Mouse (Mus musculus) intestine, embryonic 14.5 days (tissue): ENCODE data around the gene Ucma. TPM values are rescaled to one million over a fixed set of nuclear protein-coding genes. Genes with fewer than 3 reads are reported as not detected.
A peak's percentile ranks its signal among the peaks of the same experiment; 100 is the strongest.

ENCODE experiments used
- ATAC-seq: fragments of 200-750 bp; cut with Nextera tagmentation; replicated peaks from 2 replicates; pipeline ENCODE4 v1.8.0; 2017; ENCODE audit warnings: low read depth, moderate number of reproducible peaks, moderate TSS enrichment, moderate library complexity; ENCODE audit not compliant: low FRiP score, low TSS enrichment
- DNase-seq: peaks from one replicate; pipeline ENCODE4 v3.0.0-alpha.2; 2018; ENCODE audit warnings: low spot score
- H3K27ac ChIP-seq: fragments of 300-500 bp; sonication (generic); 2 replicates; pipeline ENCODE4 v1.5.1; 2014; ENCODE audit warnings: low read depth, mild to moderate bottlenecking, control low read depth
- H3K27me3 ChIP-seq: fragments of 300-500 bp; sonication (generic); replicated peaks from 2 replicates; pipeline ENCODE4 v1.6.1; 2014; ENCODE audit warnings: low read length, control low read depth; ENCODE audit not compliant: control insufficient read depth, insufficient read depth
- H3K36me3 ChIP-seq: fragments of 300-500 bp; sonication (generic); 2 replicates; pipeline ENCODE4 v1.6.1; 2014; ENCODE audit warnings: low read length, control low read depth; ENCODE audit not compliant: control insufficient read depth, insufficient read depth
- H3K4me1 ChIP-seq: fragments of 300-500 bp; sonication (generic); replicated peaks from 2 replicates; pipeline ENCODE4 v1.6.1; 2014; ENCODE audit warnings: low read length, control low read depth, mixed read lengths; ENCODE audit not compliant: control insufficient read depth, insufficient read depth
- H3K4me2 ChIP-seq: fragments of 300-500 bp; sonication (generic); 2 replicates; pipeline ENCODE4 v1.6.1; 2014; ENCODE audit warnings: low read length
- H3K4me3 ChIP-seq: fragments of 300-500 bp; sonication (generic); 2 replicates; pipeline ENCODE4 v1.5.1; 2014; ENCODE audit warnings: low read depth, low read length, control low read depth, mixed read lengths
- H3K9ac ChIP-seq: fragments of 300-500 bp; sonication (generic); 2 replicates; pipeline ENCODE4 v1.6.1; 2014; ENCODE audit warnings: mild to moderate bottlenecking, low read length
- H3K9me3 ChIP-seq: fragments of 300-500 bp; sonication (generic); 2 replicates; pipeline ENCODE4 v1.6.1; 2016; ENCODE audit warnings: low read length, control low read depth; ENCODE audit not compliant: control insufficient read depth
- WGBS: fragments of 180-500 bp; shearing (Covaris S2); extraction: QIAGEN DNeasy Blood & Tissue Kit; methylation state at CpG from one replicate; pipeline ENCODE4 v1.1.7; 2014; 5-methylcytosine and 5-hydroxymethylcytosine counted together
- polyA plus RNA-seq: library from polyadenylated mRNA; unstranded; fragments of >200 nt; fragmentation: Nextera tagmentation; extraction: Ambion mirVana; gene quantifications from 2 replicates; pipeline ENCODE4 v1.2.1, GENCODE M21; 2014

The Ucma gene
- polyA plus RNA-seq, 1 experiment from 2014 or later = not detected

DNA sequence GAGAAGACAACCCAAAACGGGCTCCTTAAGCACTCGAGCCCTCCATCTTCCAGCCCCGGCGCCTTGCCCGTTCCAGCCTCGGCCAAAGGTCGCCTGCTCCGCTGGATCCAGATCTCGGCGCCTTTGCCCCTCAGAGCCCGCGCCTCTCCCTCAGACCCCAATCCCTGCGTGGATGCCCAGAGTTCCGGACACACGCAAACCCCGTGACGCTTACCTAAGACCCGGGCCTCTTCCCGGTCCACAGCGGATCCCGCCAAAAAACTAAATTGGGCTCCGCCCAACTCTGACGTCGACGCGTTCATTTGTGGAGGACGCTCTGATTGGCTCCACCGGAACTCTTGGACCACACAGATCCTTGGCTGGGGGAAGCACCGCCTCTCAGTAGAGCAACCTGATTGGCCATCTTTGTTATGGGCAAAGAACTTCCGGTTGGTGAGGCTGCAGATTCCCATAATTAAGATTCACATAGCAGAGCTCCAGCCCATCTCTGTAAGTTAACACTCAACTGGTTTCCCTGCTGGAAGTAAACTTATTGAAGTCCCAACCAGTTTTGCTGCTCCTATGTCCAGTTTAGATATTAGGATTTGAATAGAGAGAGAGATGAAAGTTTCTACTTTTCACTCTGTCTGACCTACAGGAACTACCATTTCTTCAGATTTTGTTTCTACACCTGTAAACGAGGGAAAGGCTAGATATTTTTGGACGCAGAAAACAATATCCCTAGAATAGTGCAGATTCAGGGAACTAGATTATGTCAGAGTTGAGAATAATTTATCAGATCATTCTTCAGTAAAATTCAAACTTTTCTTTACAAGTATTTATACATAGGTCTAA, 36.8 kb downstream of the Ucma start, which contains the start of gene Mcm10:
TSS of gene Mcm10 (minus strand) at position 301 of the 834 bp plus-strand sequence.
- WGBS = 4% methylated on average over 32 of the region's 32 CpGs
- Histone ChIP-seq H3K9me3 (no peaks in the 10 kb centered on the region), H3K27ac (peak within 1 kb of the TSS; percentile 59; the same call in 1 of the 2 replicates)

DNA sequence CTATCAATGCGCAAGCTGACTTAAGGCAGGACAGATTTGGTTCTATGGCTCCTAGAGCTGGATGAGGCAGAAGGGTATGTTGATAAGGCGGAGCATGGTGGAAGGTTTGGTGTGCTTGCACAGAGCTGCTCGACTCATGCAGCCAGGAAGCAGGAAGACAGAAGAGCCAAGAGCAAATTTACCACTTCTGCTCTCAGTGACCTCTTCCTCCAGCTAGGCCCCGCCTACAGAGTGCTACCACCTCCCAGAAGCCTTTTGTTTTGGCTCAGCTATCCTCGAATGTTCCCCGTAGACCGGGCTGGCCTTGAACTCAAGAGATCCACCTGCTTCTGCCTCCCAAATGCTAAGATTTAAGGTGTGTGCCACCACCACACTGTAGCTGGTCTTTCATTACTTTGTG, 38.7 kb downstream of the Ucma start:
- Histone ChIP-seq H3K4me3 (no peak overlapping the region), H3K27ac (no peak overlapping the region), H3K27me3 (no peaks in the 10 kb centered on the region), H3K4me1 (peaks cover 10% of the 10 kb centered on the region), H3K36me3 (no peaks in the 10 kb centered on the region), H3K9ac (no peak overlapping the region), H3K9me3 (no peaks in the 10 kb centered on the region), H3K4me2 (no peak overlapping the region)
- ATAC-seq = no peak
- WGBS = 76% methylated on average over 7 of the region's 7 CpGs
- no peak for DNase-seq

More for the DNA sequence above, 36.8 kb downstream of the Ucma start, which contains the start of gene Mcm10:
- Histone ChIP-seq H3K27me3 (no peaks in the 10 kb centered on the region), H3K4me3 (peak within 1 kb of the TSS; percentile 82), H3K36me3 (peaks cover 12% of the 10 kb centered on the region), H3K4me2 (peak within 1 kb of the TSS; percentile 57), H3K4me1 (peaks cover 10% of the 10 kb centered on the region), H3K9ac (peak within 1 kb of the TSS; percentile 57)
- DNase-seq (peak; percentile 98), ATAC-seq (peak; percentile 99)

DNA sequence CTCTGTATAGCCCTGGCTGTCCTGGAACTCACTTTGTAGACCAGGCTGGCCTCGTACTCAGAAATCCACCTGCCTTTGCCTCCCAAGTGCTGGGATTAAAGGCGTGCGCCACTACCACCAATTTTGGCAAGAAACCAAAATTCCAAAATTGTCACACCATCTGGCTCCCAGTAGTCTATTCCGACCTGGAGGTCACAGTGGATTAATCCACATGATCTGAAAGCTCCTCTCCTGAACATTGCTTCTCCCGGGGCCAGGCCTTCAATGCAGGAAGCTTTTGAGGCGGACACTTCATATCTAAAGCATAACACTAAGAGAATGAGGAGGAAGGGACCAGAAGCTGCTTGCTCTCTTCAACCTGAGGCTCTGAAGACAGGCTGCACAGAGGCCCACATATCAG, 39.6 kb downstream of the Ucma start:
- Histone ChIP-seq H3K9me3 (no peaks in the 10 kb centered on the region), H3K4me1 (peaks cover 10% of the 10 kb centered on the region), H3K27ac (no peak overlapping the region), H3K27me3 (no peaks in the 10 kb centered on the region), H3K4me2 (no peak overlapping the region), H3K36me3 (no peaks in the 10 kb centered on the region), H3K4me3 (no peak overlapping the region), H3K9ac (no peak overlapping the region)
- WGBS = 89% methylated on average over 6 of the region's 6 CpGs
- DNase-seq = no peak
- no peak for ATAC-seq

GRCm38 (mm10) chr2:5016922-5017321, 41.0 kb downstream of the Ucma start:
- DNase-seq = no peak
- H3K4me1 ChIP-seq = peaks cover 3% of the 10 kb centered on the region
- H3K27ac ChIP-seq = no peak overlapping the region
- WGBS = 93% methylated on average over 7 of the region's 7 CpGs
- H3K9ac ChIP-seq = no peak overlapping the region
- no peak overlapping the region for H3K4me3 ChIP-seq
- no peaks in the 10 kb centered on the region for H3K27me3 ChIP-seq
- no peak overlapping the region for H3K4me2 ChIP-seq
- no peak for ATAC-seq
- no peaks in the 10 kb centered on the region for H3K36me3 ChIP-seq
- H3K9me3 ChIP-seq = no peaks in the 10 kb centered on the region

- no peaks in the 10 kb centered on the region for H3K36me3 ChIP-seq
- no peak overlapping the region for H3K4me3 ChIP-seq
- H3K27me3 ChIP-seq = no peaks in the 10 kb centered on the region
- ATAC-seq = no peak
- no peak for DNase-seq
- H3K9me3 ChIP-seq = no peaks in the 10 kb centered on the region
- no peak overlapping the region for H3K4me2 ChIP-seq
- H3K9ac ChIP-seq = no peak overlapping the region
- H3K27ac ChIP-seq = no peak overlapping the region
- H3K4me1 ChIP-seq = no peaks in the 10 kb centered on the region
- WGBS = 81% methylated on average over 1 of the region's 1 CpGs
Observed at GRCm38 (mm10) chr2:5019708-5020107, 43.8 kb downstream of the Ucma start.

- ATAC-seq (no peak), DNase-seq (no peak)
- H3K4me3 ChIP-seq = no peak overlapping the region
- no peak overlapping the region for H3K4me2 ChIP-seq
- H3K4me1 ChIP-seq = no peaks in the 10 kb centered on the region
- 53% methylated on average over 2 of the region's 2 CpGs for WGBS
- no peaks in the 10 kb centered on the region for H3K27me3 ChIP-seq
- H3K9ac ChIP-seq = no peak overlapping the region
- H3K36me3 ChIP-seq = no peaks in the 10 kb centered on the region
- H3K9me3 ChIP-seq = no peaks in the 10 kb centered on the region
- H3K27ac ChIP-seq = no peak overlapping the region
Observed at GRCm38 (mm10) chr2:5023275-5023674, 47.4 kb downstream of the Ucma start.

- H3K27ac ChIP-seq = no peak overlapping the region
- 72% methylated on average over 14 of the region's 14 CpGs for WGBS
- no peaks in the 10 kb centered on the region for H3K9me3 ChIP-seq
- no peak overlapping the region for H3K4me3 ChIP-seq
- H3K9ac ChIP-seq = no peak overlapping the region
- no peaks in the 10 kb centered on the region for H3K4me1 ChIP-seq
- H3K4me2 ChIP-seq = no peak overlapping the region
- H3K36me3 ChIP-seq = no peaks in the 10 kb centered on the region
- ATAC-seq = no peak
- DNase-seq = no peak
- no peaks in the 10 kb centered on the region for H3K27me3 ChIP-seq
Observed at GRCm38 (mm10) chr2:5023699-5024399, 47.9 kb downstream of the Ucma start.

DNA sequence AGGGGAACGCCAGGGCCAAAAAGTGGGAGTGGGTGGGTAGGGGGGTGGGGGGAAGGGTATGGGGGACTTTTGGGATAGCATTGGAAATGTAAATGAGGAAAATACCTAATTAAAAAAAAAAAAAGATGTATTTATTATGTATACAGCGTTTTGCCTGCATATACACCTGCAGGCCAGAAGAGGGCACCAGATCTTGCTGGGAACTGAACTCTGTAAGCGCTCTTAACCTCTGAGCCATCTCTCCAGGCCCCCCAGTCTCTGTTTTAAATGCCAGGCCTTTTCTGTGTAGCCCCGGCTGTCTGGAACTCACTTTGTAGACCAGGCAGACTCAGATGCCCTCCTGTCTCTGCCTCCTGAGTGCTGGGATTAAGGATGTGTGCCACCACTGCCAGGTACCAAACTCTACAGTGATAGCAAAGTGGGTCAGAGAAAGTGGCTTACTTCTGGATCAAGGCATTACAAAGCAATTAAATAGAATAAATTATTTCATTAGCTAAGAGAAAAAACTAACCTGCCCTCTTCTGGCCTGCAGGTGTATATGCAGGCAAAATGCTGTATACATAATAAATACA, 49.3 kb downstream of the Ucma start:
- no peaks in the 10 kb centered on the region for H3K9me3 ChIP-seq
- H3K4me1 ChIP-seq = no peaks in the 10 kb centered on the region
- H3K36me3 ChIP-seq = no peaks in the 10 kb centered on the region
- ATAC-seq = no peak
- no peak overlapping the region for H3K4me3 ChIP-seq
- no peak for DNase-seq
- H3K27me3 ChIP-seq = no peaks in the 10 kb centered on the region
- WGBS = 46% methylated on average over 3 of the region's 4 CpGs
- no peak overlapping the region for H3K27ac ChIP-seq
- no peak overlapping the region for H3K9ac ChIP-seq
- no peak overlapping the region for H3K4me2 ChIP-seq
